Mouse (Mus musculus): ENCODE measurements around the gene Ift172.
A peak's percentile ranks its signal among the peaks of the same experiment; 100 is the strongest.

Ift172 gene

GRCm38 (mm10) chr5:31290521-31291360 is at the start of gene Ift172:
TSS of gene Ift172 (minus strand) at chr5:31291116.
- DNase-seq (ENCODE audit: extremely low read depth, low read depth, low spot score) = peak; percentile 87

- DNase-seq (ENCODE audit: extremely low read depth, low read depth, low spot score) = no peak
Measured at GRCm38 (mm10) chr5:31328255-31328654, 37.3 kb upstream of the Ift172 start.

- DNase-seq (ENCODE audit: extremely low read depth, low read depth, low spot score) = no peak
Measured at GRCm38 (mm10) chr5:31326850-31327249, 35.9 kb upstream of the Ift172 start.

GRCm38 (mm10) chr5:31324085-31324484 is 33.2 kb upstream of the Ift172 start:
- DNase-seq (ENCODE audit: extremely low read depth, low read depth, low spot score) = no peak

- DNase-seq (ENCODE audit: extremely low read depth, low read depth, low spot score) = no peak
Measured at GRCm38 (mm10) chr5:31322776-31323175, 31.9 kb upstream of the Ift172 start.

- no peak for DNase-seq (ENCODE audit: extremely low read depth, low read depth, low spot score)
Measured at GRCm38 (mm10) chr5:31312806-31313205, 21.9 kb upstream of the Ift172 start.

- no peak for DNase-seq (ENCODE audit: extremely low read depth, low read depth, low spot score)
Measured at GRCm38 (mm10) chr5:31303093-31303492, 12.2 kb upstream of the Ift172 start.

GRCm38 (mm10) chr5:31301866-31302265 is 10.9 kb upstream of the Ift172 start:
- DNase-seq (ENCODE audit: extremely low read depth, low read depth, low spot score) = no peak

- no peak for DNase-seq (ENCODE audit: extremely low read depth, low read depth, low spot score)
Measured at GRCm38 (mm10) chr5:31298486-31298885, 7.6 kb upstream of the Ift172 start.

GRCm38 (mm10) chr5:31297981-31298380 is 7.1 kb upstream of the Ift172 start:
- DNase-seq (ENCODE audit: extremely low read depth, low read depth, low spot score) = no peak

- DNase-seq (ENCODE audit: extremely low read depth, low read depth, low spot score) = no peak
Measured at GRCm38 (mm10) chr5:31297047-31297757, 6.3 kb upstream of the Ift172 start, which contains the start of gene Gckr. TSS of gene Gckr (plus strand) at chr5:31297443.

- DNase-seq (ENCODE audit: extremely low read depth, low read depth, low spot score) = no peak
Measured at GRCm38 (mm10) chr5:31295606-31296141, 4.8 kb upstream of the Ift172 start, which contains the start of gene Fndc4. TSS of gene Fndc4 (minus strand) at chr5:31296080.

GRCm38 (mm10) chr5:31294964-31295605 is 4.2 kb upstream of the Ift172 start:
- no peak for DNase-seq (ENCODE audit: extremely low read depth, low read depth, low spot score)

GRCm38 (mm10) chr5:31291361-31291688 is 409 bp upstream of the Ift172 start:
- DNase-seq (ENCODE audit: extremely low read depth, low read depth, low spot score) = no peak

GRCm38 (mm10) chr5:31289626-31290230 is 1.2 kb downstream of the Ift172 start:
- DNase-seq (ENCODE audit: extremely low read depth, low read depth, low spot score) = no peak

GRCm38 (mm10) chr5:31288655-31289054 is 2.3 kb downstream of the Ift172 start:
- DNase-seq (ENCODE audit: extremely low read depth, low read depth, low spot score) = no peak

GRCm38 (mm10) chr5:31288225-31288624 is 2.7 kb downstream of the Ift172 start:
- no peak for DNase-seq (ENCODE audit: extremely low read depth, low read depth, low spot score)

GRCm38 (mm10) chr5:31279245-31279988 is 11.5 kb downstream of the Ift172 start:
- no peak for DNase-seq (ENCODE audit: extremely low read depth, low read depth, low spot score)

- DNase-seq (ENCODE audit: extremely low read depth, low read depth, low spot score) = no peak
Measured at GRCm38 (mm10) chr5:31273018-31273417, 17.9 kb downstream of the Ift172 start.

- no peak for DNase-seq (ENCODE audit: extremely low read depth, low read depth, low spot score)
Measured at GRCm38 (mm10) chr5:31267686-31268085, 23.2 kb downstream of the Ift172 start.

Data from fat pad, adult 2 months (tissue).